Mouse (Mus musculus) megakaryocyte, embryonic 14.5 days (primary cell): ENCODE measurements at regions not wholly inside any gene's neighbourhood (a gene's known extent, or its start where the extent isn't known, plus 50 kb on each side); places are given as distances from the start of the nearest gene placed in this dataset.

Source experiments
- FLI1 ChIP-seq: IDR thresholded peaks from 2 replicates; pipeline ENCODE4 v1.6.1; 2012; ENCODE audit warnings: low read length, inconsistent platforms, mixed read lengths
- GATA1 ChIP-seq: IDR thresholded peaks from 3 replicates; pipeline ENCODE4 v1.6.1; 2012; ENCODE audit warnings: mixed read lengths, low read length, inconsistent platforms, borderline replicate concordance

DNA sequence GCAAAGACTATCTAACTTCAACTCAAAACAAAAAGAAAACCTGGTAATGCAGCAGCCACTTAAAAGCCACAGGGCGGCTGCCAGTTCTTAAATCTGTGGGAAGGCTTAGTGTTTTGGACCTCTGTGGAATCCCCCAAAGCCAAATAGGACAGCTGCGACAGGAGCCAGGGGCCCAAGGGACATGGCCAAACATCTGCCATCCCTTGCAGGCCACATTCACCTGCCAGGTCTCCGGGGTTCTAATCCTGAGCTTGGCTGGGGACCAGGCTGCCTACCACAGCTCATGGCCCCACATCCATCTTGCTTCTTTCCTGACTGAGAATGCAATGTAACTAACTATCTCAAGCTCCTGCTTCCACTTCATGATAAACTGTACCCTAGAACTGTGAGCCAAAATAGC is 206.3 kb upstream of the Map3k1 start:
- TF ChIP-seq GATA1 (no peak), FLI1 (no peak)
